Mouse (Mus musculus) thymus, adult 2 months (tissue): ENCODE data around the gene Siah3.

Source experiments
- CTCF ChIP-seq: fragments of 200-500 bp; IDR thresholded peaks from 2 replicates; pipeline ENCODE4 v1.5.1; 2012; ENCODE audit warnings: mild to moderate bottlenecking, control low read depth, low read length, moderate library complexity, borderline replicate concordance; ENCODE audit not compliant: control insufficient read depth, poor library complexity, insufficient read depth; ENCODE audit errors: extremely low read depth
- POLR2A ChIP-seq: fragments of 200-500 bp; IDR thresholded peaks from 2 replicates; pipeline ENCODE4 v1.6.1; 2012; ENCODE audit warnings: mild to moderate bottlenecking, low read length, control low read depth, moderate library complexity; ENCODE audit not compliant: control insufficient read depth, poor library complexity, insufficient read depth; ENCODE audit errors: extremely low read depth

- TF ChIP-seq CTCF, result no peak
- TF ChIP-seq POLR2A, result no peak
These were observed 37.9 kb downstream of the Siah3 start for GRCm38 (mm10) chr14:75493555-75494194.
